Mouse (Mus musculus) limb, embryonic 11.5 days (tissue): ENCODE results near the gene Rcan2. TPM values are rescaled to one million over a fixed set of nuclear protein-coding genes. Genes with fewer than 3 reads are reported as not detected.
A peak's percentile ranks its signal among the peaks of the same experiment; 100 is the strongest.

Experiments
- ATAC-seq: fragments of 200-750 bp; cut with Nextera tagmentation; 2 replicates; pipeline ENCODE4 v1.8.0; 2017; ENCODE audit warnings: low read depth; ENCODE audit not compliant: insufficient number of reproducible peaks, low FRiP score, low TSS enrichment
- DNase-seq: peaks from one replicate; pipeline ENCODE4 v3.0.0-alpha.2; 2015; ENCODE audit warnings: low spot score
- H3K27ac ChIP-seq: fragments of 300-500 bp; sonication (generic); replicated peaks from 2 replicates; pipeline ENCODE4 v1.5.1; 2014; ENCODE audit warnings: low read depth, mild to moderate bottlenecking, low read length
- H3K27me3 ChIP-seq: fragments of 300-500 bp; sonication (generic); 2 replicates; pipeline ENCODE4 v1.6.1; 2014; ENCODE audit warnings: mild to moderate bottlenecking, low read length, mixed read lengths; ENCODE audit not compliant: control insufficient read depth, insufficient read depth
- H3K36me3 ChIP-seq: fragments of 300-500 bp; sonication (generic); 2 replicates; pipeline ENCODE4 v1.6.1; 2014; ENCODE audit warnings: mild to moderate bottlenecking, low read length, moderate library complexity, mixed read lengths; ENCODE audit not compliant: control insufficient read depth, insufficient read depth
- H3K4me1 ChIP-seq: fragments of 300-500 bp; sonication (generic); 2 replicates; pipeline ENCODE4 v1.6.1; 2014; ENCODE audit warnings: low read length, mixed read lengths; ENCODE audit not compliant: control insufficient read depth, insufficient read depth
- H3K4me2 ChIP-seq: fragments of 300-500 bp; sonication (generic); 2 replicates; pipeline ENCODE4 v1.6.1; 2014; ENCODE audit warnings: low read depth, mild to moderate bottlenecking, moderate library complexity; ENCODE audit not compliant: severe bottlenecking
- H3K4me3 ChIP-seq: fragments of 300-500 bp; sonication (generic); 2 replicates; pipeline ENCODE4 v1.5.1; 2014; ENCODE audit warnings: low read depth, low read length
- H3K9ac ChIP-seq: fragments of 300-500 bp; sonication (generic); 2 replicates; pipeline ENCODE4 v1.6.1; 2014; ENCODE audit warnings: mild to moderate bottlenecking, low read length
- H3K9me3 ChIP-seq: fragments of 300-500 bp; sonication (generic); 2 replicates; pipeline ENCODE4 v1.6.1; 2016; ENCODE audit warnings: low read length; ENCODE audit not compliant: control insufficient read depth
- WGBS: fragments of 180-500 bp; shearing (Covaris S2); extraction: QIAGEN DNeasy Blood & Tissue Kit; methylation state at CpG from one replicate; pipeline ENCODE4 v1.1.7; 2014; 5-methylcytosine and 5-hydroxymethylcytosine counted together
- polyA plus RNA-seq: library from polyadenylated mRNA; unstranded; fragments of >200 nt; fragmentation: Nextera tagmentation; extraction: Ambion mirVana; gene quantifications from 2 replicates; pipeline ENCODE4 v1.2.1, GENCODE M21; 2014

Rcan2 gene
- polyA plus RNA-seq, 1 experiment from 2014 or later, result 1.7 TPM

- H3K4me3 ChIP-seq, result no peak overlapping the region
- ATAC-seq (no peak), DNase-seq (no peak)
- no peaks in the 10 kb centered on the region for H3K9me3 ChIP-seq
- H3K4me1 ChIP-seq, result no peaks in the 10 kb centered on the region
- no peaks in the 10 kb centered on the region for H3K36me3 ChIP-seq
- H3K27me3 ChIP-seq, result no peaks in the 10 kb centered on the region
- H3K27ac ChIP-seq, result no peak overlapping the region
- no peak overlapping the region for H3K4me2 ChIP-seq
- H3K9ac ChIP-seq, result no peak overlapping the region
Measured at GRCm38 (mm10) chr17:44058145-44058544, 257.0 kb downstream of the Rcan2 start.

- Histone ChIP-seq H3K36me3 (no peaks in the 10 kb centered on the region), H3K4me2 (no peak overlapping the region), H3K27me3 (no peaks in the 10 kb centered on the region), H3K4me3 (no peak overlapping the region), H3K27ac (no peak overlapping the region), H3K4me1 (no peaks in the 10 kb centered on the region), H3K9ac (no peak overlapping the region), H3K9me3 (no peaks in the 10 kb centered on the region)
- ATAC-seq (no peak), DNase-seq (no peak)
- 88% methylated on average over 1 of the region's 1 CpGs for WGBS
Measured at GRCm38 (mm10) chr17:44060781-44061180, 259.6 kb downstream of the Rcan2 start.

- Histone ChIP-seq H3K4me2 (no peak overlapping the region), H3K9me3 (no peaks in the 10 kb centered on the region), H3K4me1 (no peaks in the 10 kb centered on the region), H3K4me3 (no peak overlapping the region), H3K27me3 (no peaks in the 10 kb centered on the region), H3K9ac (no peak overlapping the region), H3K27ac (no peak overlapping the region), H3K36me3 (no peaks in the 10 kb centered on the region)
- ATAC-seq, result 0 out of 2 replicates have a peak, but pooled peaks have one; percentile 26
- no peak for DNase-seq
- 74% methylated on average over 5 of the region's 5 CpGs for WGBS
Measured at GRCm38 (mm10) chr17:44061289-44061890, 260.2 kb downstream of the Rcan2 start.

GRCm38 (mm10) chr17:44068876-44069275 lies 267.7 kb downstream of the Rcan2 start:
- ATAC-seq (no peak), DNase-seq (no peak)
- Histone ChIP-seq H3K27me3 (no peaks in the 10 kb centered on the region), H3K27ac (no peak overlapping the region), H3K9ac (no peak overlapping the region), H3K9me3 (no peaks in the 10 kb centered on the region), H3K4me3 (no peak overlapping the region), H3K4me2 (no peak overlapping the region), H3K36me3 (no peaks in the 10 kb centered on the region), H3K4me1 (no peaks in the 10 kb centered on the region)
- WGBS, result 69% methylated on average over 6 of the region's 6 CpGs

GRCm38 (mm10) chr17:44071680-44072079 lies 270.5 kb downstream of the Rcan2 start:
- no peak for ATAC-seq
- no peak for DNase-seq

GRCm38 (mm10) chr17:44075601-44076000 lies 274.4 kb downstream of the Rcan2 start:
- Histone ChIP-seq H3K4me2 (no peak overlapping the region), H3K4me3 (no peak overlapping the region), H3K36me3 (no peaks in the 10 kb centered on the region), H3K9me3 (no peaks in the 10 kb centered on the region), H3K27me3 (no peaks in the 10 kb centered on the region), H3K27ac (no peak overlapping the region), H3K9ac (no peak overlapping the region), H3K4me1 (no peaks in the 10 kb centered on the region)
- no peak for ATAC-seq
- WGBS, result 80% methylated on average over 3 of the region's 3 CpGs
- no peak for DNase-seq

More at GRCm38 (mm10) chr17:44071680-44072079, 270.5 kb downstream of the Rcan2 start:
- Histone ChIP-seq H3K4me3 (no peak overlapping the region), H3K9ac (no peak overlapping the region), H3K9me3 (no peaks in the 10 kb centered on the region), H3K4me2 (no peak overlapping the region), H3K36me3 (no peaks in the 10 kb centered on the region), H3K4me1 (no peaks in the 10 kb centered on the region), H3K27me3 (no peaks in the 10 kb centered on the region), H3K27ac (no peak overlapping the region)

DNA sequence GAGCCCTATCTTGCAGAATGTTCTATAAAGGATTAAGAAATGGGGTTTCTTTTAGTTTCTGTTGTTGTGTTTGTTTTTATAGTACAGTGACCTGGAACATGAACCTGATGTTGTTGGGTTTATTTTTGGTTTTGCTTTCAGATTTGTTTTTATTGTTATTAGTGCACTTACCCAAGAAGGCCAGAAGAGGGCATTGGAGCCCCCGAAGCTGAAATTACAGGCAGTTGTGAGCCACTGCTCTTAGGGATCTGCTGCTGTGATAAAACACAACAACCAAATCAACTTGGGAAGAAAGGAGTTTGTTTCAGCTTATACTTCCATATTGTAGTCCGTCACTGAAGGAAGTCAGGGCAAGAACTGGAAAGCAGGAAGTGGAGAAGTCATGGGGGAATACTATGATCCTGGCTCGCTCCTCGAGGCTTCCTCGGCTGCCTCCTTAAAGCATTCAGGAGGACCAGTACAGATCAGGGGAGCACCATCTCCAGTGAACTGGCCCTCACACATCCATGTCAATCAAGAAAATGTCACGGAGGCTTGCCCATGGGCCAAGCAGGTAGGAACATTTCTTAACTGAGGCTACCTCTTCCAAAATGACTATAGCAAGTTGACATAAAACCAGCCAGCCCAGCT lies 275.0 kb downstream of the Rcan2 start:
- no peak overlapping the region for H3K4me2 ChIP-seq
- H3K4me1 ChIP-seq, result no peaks in the 10 kb centered on the region
- H3K9ac ChIP-seq, result no peak overlapping the region
- H3K27me3 ChIP-seq, result no peaks in the 10 kb centered on the region
- DNase-seq, result peak; percentile 32
- H3K27ac ChIP-seq, result no peak overlapping the region
- H3K4me3 ChIP-seq, result no peak overlapping the region
- no peaks in the 10 kb centered on the region for H3K36me3 ChIP-seq
- no peak for ATAC-seq
- WGBS, result 62% methylated on average over 6 of the region's 6 CpGs
- no peaks in the 10 kb centered on the region for H3K9me3 ChIP-seq

DNA sequence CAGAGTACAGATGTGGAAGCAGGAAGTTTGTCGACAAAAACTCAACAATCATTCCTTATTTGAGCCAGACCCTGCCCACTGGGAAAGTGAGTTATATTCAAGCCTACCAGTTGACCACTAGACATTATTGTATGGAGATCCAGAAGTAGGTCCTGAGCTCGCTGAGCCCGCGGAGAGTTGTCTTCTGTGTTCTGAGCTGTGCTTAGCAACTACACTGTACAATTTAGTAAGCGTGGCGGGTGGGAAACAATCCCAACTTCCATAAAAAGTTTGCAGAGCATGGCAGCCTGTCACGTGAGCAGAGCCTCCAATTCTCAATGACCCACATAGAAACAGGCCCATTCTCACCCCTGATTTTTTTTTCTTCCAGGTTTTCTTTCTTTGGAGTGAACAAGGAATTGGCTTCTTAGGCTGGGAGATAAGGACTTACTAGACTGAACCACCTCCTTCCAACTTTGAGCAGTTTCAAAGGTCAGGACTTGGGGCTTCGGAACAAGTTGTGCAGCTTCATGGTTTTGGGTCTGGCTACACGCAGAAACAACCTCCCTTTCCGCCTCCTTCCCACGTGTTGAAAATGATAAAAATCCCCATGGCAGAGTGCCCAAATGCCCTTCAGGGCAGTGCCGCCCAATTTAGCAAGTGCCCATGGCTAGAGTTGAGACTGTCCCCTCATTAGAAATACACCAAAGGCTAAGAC lies 276.1 kb downstream of the Rcan2 start:
- Histone ChIP-seq H3K4me1 (no peaks in the 10 kb centered on the region), H3K36me3 (no peaks in the 10 kb centered on the region), H3K4me2 (no peak overlapping the region), H3K9me3 (no peaks in the 10 kb centered on the region), H3K27me3 (no peaks in the 10 kb centered on the region), H3K9ac (no peak overlapping the region), H3K27ac (no peak overlapping the region), H3K4me3 (no peak overlapping the region)
- no peak for ATAC-seq
- whole genome bisulfite sequencing, result 84% methylated on average over 12 of the region's 12 CpGs
- no peak for DNase-seq
